Mouse (Mus musculus) inflammation-experienced regulatory T-cells, adult 6 months (primary cell): Measurements from ENCODE around the gene Slco1b2. TPM values are rescaled to one million over a fixed set of nuclear protein-coding genes. Genes with fewer than 3 reads are reported as not detected.
"Not testable (repeated sequence)": the region's sequence is repeated elsewhere in the genome, so short reads cannot be mapped to it uniquely, and the experiment has no call there.

Experiments used
- ATAC-seq: one replicate; pipeline ENCODE4 v1.8.0; 2017
- polyA plus RNA-seq, 3 experiments: library from polyadenylated mRNA; unstranded; fragments of 100-300 nt; shearing (Covaris generic); gene quantifications; one replicate each; pipeline ENCODE4 v1.2.1; 2017

Slco1b2 gene
- not detected for polyA plus RNA-seq

DNA sequence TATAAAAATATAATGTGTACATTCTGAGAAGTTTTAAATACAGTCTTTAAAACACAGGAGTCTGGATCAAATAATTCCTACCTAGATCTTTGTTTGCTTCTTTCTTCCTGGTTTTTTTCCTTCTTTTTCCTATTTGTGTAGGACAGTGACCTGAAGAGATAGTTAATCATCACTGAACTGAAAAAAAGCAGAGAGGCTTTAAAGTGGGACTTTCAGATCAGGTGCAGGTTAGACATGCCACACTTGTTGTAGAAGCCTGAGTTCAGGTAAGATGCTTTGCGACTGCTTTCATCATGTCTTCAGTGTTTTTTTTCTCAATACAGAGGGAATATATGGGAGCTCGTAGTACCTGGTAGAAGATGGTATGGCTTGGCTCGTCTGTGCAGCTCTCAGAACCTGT is at the start of gene Slco1b2:
TSS of gene Slco1b2 (plus strand) at position 228 of the 400 bp plus-strand sequence.
- ATAC-seq = no peak

- no peak for ATAC-seq
Measured at GRCm38 (mm10) chr6:141584791-141585403, 44.4 kb upstream of the Slco1b2 start.

DNA sequence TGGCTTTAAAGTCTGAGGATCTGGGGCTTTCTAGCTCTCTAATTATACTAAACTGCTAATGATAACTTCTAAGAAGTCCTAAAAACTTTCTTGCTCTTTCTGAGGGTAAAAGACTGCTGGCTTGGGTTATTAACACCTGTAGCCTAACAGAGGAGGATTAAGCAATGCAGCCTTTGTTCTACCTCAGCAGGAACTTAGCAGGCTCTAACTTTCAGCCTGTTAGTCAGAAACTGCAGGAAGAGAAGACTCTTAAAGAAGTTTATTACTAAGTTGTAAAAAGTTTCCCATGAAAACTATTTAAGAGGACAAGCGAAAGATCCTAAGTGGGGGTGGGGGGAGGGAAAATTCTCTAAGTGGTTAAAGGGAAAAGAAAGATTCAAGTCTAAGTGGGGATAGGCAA is 39.3 kb upstream of the Slco1b2 start:
- no peak for ATAC-seq

DNA sequence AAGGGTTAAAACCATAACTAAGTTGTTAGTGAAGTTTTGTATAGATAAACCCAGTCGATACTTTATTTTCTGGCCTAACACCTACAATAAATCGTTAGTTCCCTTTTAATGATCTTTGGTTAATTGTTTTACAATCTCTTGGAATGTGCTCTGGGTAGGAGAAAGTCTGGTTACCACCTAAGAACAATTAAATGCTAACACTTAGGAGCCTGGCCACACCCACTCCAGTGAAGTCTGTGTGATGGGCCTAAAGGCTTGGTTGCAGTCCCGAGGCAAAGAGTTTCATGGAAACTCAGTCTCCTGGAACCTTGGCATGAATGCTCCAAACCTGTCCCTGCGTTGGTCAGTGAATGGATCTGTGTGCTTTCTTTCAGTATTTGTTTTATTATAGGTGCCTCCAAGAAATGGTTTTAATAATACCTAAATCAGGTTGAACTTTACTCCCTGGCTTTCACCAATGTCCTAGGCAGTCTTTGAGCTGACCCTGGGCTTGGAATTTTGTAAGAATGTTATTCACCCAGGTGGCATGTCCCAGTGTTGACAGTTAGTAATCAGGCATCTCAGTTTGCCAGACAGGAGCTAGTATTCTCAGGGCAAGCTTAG is 38.6 kb upstream of the Slco1b2 start:
- not testable (repeated sequence) for ATAC-seq

DNA sequence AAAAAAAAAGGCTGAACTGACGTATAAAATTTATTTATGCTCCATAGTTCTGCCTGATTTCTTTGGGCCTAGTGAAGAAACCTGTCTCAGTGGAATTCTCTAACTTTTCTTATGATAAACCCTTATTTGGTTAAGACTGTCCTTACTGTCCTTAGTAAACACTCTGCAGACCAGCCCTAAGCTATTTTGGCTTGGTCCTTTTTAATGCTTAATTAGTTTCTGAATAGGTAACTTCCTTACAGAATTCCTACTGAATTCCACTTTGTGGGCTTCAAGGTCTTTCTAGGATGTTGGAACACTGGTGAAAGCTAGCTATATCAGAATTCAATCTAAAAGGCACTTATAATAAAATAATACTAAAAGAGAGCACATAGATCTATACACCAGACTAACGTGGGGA is 33.2 kb upstream of the Slco1b2 start:
- ATAC-seq = no peak

GRCm38 (mm10) chr6:141597037-141597436 is 32.3 kb upstream of the Slco1b2 start:
- no peak for ATAC-seq

DNA sequence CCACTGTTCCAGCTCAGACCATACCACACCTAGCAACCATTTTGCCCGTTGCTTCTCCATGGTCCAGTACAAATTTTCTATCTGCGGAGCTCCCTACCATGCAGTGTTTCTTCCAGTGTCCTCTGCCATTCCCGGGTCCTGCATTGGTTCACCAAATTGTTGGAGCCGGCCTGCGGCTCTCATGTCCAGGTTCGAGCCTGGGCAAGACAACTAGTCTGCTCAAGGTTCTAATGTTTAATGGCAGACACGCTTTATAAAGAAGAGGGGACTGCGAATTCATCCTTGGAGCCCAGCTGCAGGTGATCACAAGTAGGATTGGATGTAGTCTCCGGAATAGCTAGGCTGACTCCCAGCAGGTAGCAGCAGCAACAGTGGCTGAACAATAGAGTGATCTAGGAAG is 28.4 kb upstream of the Slco1b2 start:
- no peak for ATAC-seq

GRCm38 (mm10) chr6:141610702-141611260 is 18.5 kb upstream of the Slco1b2 start:
- ATAC-seq = no peak

- no peak for ATAC-seq
Measured at GRCm38 (mm10) chr6:141614017-141614416, 15.3 kb upstream of the Slco1b2 start.

- ATAC-seq = no peak
Measured at GRCm38 (mm10) chr6:141615348-141615747, 14.0 kb upstream of the Slco1b2 start.

- no peak for ATAC-seq
Measured at GRCm38 (mm10) chr6:141632935-141633334, 3.6 kb downstream of the Slco1b2 start.

GRCm38 (mm10) chr6:141635250-141635649 is 5.9 kb downstream of the Slco1b2 start:
- no peak for ATAC-seq

DNA sequence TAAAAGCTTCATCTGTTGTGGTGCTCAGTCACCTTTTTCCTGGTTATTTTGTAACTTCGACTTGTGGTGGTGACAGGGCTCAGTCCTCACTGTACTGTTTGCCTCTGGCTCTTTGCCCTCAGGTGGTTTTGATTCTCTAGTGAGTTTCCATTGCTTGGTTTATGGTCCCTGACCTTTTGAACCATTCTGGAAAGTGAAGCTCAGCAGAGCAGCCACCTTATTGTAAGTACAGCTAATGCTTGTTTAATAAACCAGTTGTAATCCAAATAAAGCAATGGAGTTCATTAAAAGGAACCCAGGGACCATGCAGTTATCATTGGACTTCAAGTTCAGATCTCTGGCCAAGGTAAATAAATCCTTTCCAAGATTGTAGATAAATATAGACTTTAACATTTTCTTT is 11.3 kb downstream of the Slco1b2 start:
- ATAC-seq = no peak

DNA sequence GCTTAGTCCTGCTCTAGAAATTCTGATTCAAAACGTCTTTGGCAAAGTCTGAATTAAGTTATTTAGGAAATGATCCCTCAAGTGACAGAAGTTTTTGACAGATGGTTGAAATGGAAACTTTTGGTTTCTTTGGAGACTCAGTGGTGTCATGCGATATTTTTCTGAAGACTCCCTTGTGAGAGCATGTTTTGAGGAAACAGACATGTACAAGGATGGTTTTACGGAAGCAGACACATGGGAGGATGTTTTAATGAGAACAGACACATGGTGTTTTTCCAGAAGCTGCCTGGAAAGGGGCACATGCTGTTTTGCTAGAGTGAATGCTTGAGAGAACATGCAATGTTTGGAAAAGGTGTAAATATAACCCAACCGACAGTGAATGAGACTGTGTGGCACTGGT is 57.7 kb downstream of the Slco1b2 start:
- no peak for ATAC-seq

DNA sequence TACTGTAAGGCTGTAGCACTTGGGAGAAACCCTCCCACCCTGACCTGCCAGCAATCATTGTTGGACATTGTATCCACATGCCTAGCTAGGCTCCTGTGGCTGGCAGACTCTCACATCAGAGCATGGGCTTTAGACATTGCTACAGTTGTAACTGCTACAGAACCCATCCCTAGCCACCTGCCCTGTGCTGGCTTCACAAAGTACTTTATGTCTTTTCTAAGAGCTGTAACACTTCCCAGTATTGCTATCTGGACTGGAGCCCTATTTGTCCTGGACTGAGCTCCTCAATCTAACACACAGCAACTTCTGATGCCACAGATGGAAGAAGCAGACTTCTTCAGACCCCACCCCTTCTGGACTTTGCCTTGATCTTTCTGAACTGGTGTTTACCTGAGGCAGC is 61.9 kb downstream of the Slco1b2 start:
- no peak for ATAC-seq

Other genes starting within 250 kb of the Slco1b2 start
- gene Slco1c1, start 105.2 kb upstream of the Slco1b2 start, polyA plus RNA-seq = not detected
- not detected for gene Gm5724, start 144.3 kb downstream of the Slco1b2 start, polyA plus RNA-seq
- under 1 TPM in 1 of 3 experiments, not detected in 2; 0.16 TPM for gene Slco1a4, start 226.7 kb downstream of the Slco1b2 start, polyA plus RNA-seq